Mouse (Mus musculus): ENCODE data around the gene Ankrd55. TPM values are rescaled to one million over a fixed set of nuclear protein-coding genes. Genes with fewer than 3 reads are reported as not detected.
A peak's percentile ranks its signal among the peaks of the same experiment; 100 is the strongest.

Ankrd55 gene
- total and polyA plus RNA-seq, 3 experiments: 0.57 to 1.6 (median 0.64) TPM

DNA sequence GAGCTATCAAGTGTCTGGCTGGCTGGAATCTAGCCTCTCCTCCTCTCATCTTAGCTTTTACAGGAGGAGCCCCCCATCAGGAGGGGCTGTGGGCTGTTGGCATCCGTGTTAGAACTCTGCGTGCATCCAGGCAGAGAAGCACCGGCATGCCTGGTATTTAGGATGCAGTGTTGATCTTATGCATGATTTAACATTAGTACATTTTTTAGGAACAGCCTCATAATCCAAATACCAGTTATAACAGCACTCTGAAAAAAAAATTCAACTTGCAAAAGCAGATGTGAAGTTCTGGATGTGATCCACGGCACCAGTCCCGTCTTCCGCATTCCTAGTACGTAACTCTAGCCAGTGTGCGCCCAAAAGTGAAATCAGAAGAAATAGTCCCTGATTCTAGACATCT, 52.0 kb downstream of the Ankrd55 start:
- no peak overlapping the region for H3K4me3 ChIP-seq
- no peaks in the 10 kb centered on the region for H3K27me3 ChIP-seq (ENCODE audit: control insufficient read depth, insufficient read depth, low read length)
- intact Hi-C loops (cut with DNase I): no loop called here
- DNase-seq: peak in 1 of 2 experiments; percentile 58
- H3K9ac ChIP-seq (ENCODE audit: low read depth, low read length): no peak overlapping the region
- H3K36me3 ChIP-seq (ENCODE audit: control insufficient read depth, insufficient read depth, low read length): no peaks in the 10 kb centered on the region
- no peaks in the 10 kb centered on the region for H3K79me2 ChIP-seq (replicated peaks; ENCODE audit: control insufficient read depth, insufficient read depth, low read length)
- peaks cover 10% of the 10 kb centered on the region for H3K4me1 ChIP-seq (ENCODE audit: control insufficient read depth, insufficient read depth, low read length)
- no peak for TF ChIP-seq POLR2A (IDR thresholded peaks at IDR 0.05; ENCODE audit: insufficient read depth, low read depth, low read length)
- 0 out of 2 replicates have a peak, but pooled peaks have one; percentile 11 for TF ChIP-seq EP300 (IDR thresholded peaks at IDR 0.05; ENCODE audit: insufficient read depth, low read depth, low read length)
- 64% methylated on average over 8 of the region's 8 CpGs for WGBS
- H3K27ac ChIP-seq: 0 out of 2 replicates have a peak overlapping the region, but pooled peaks have one; percentile 20

DNA sequence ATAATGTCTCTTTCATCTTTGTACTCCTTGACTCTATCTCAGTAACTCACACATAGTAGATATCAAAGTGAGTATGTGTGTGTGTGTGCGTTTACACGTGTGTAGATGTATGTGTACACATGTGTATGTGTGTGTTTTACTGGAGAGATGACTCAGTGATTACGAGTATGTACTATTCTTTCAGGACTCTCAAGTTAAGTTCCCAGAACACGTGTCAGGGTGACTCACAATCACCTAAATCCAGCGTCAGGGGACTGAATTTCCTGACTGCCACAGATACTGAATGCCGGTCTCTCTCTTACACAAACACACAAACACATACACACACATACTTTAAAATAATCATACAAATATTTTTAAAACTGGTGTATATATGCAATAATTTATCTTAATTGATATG, 52.5 kb downstream of the Ankrd55 start:
- 48% methylated on average over 6 of the region's 6 CpGs for WGBS
- H3K36me3 ChIP-seq (ENCODE audit: control insufficient read depth, insufficient read depth, low read length): no peaks in the 10 kb centered on the region
- H3K27ac ChIP-seq: 0 out of 2 replicates have a peak overlapping the region, but pooled peaks have one; percentile 20
- no peak overlapping the region for H3K9ac ChIP-seq (ENCODE audit: low read depth, low read length)
- intact Hi-C loops (cut with DNase I): no loop called here
- no peaks in the 10 kb centered on the region for H3K27me3 ChIP-seq (ENCODE audit: control insufficient read depth, insufficient read depth, low read length)
- no peak overlapping the region for H3K4me3 ChIP-seq
- H3K4me1 ChIP-seq (ENCODE audit: control insufficient read depth, insufficient read depth, low read length): peaks cover 5% of the 10 kb centered on the region
- no peak for TF ChIP-seq CTCF (IDR thresholded peaks at IDR 0.05)
- no peak for TF ChIP-seq EP300 (IDR thresholded peaks at IDR 0.05; ENCODE audit: insufficient read depth, low read depth, low read length)
- TF ChIP-seq POLR2A (IDR thresholded peaks at IDR 0.05; ENCODE audit: insufficient read depth, low read depth, low read length): no peak
- no peak for DNase-seq
- H3K79me2 ChIP-seq (replicated peaks; ENCODE audit: control insufficient read depth, insufficient read depth, low read length): no peaks in the 10 kb centered on the region

DNA sequence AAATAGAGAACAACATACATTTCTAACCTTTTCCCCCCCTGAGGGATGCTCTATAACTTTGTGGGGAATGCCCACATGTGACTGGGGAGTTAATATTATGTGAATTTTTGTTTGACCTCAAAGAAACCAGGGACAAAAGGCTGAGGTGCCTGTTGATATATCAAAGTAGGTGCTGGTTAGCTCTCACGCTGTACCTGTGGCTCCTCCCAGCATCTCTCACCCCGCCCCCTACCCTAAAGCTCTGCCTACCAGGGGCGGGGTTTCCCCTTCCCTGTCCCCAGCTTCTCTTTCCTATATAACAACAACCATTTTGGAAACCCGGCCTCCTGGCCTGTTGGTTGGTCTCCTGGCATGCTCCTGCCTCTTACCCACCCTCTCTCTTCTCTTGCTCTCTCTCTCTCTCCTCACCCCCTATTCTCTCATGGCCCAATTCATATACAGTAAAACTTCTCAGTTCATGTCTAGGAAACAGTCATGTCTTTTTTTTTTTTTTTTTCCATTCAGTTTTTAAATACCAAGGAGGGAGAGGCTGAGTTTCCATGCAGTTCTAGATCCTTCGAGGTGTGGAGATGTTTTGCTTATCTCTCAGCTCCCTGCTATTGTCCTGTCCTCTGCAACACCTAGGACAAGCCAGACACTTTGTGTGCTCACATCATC, 54.8 kb downstream of the Ankrd55 start:
- Histone ChIP-seq H3K79me2 (replicated peaks; ENCODE audit: control insufficient read depth, insufficient read depth, low read length) (no peaks in the 10 kb centered on the region), H3K9ac (ENCODE audit: low read depth, low read length) (no peak overlapping the region), H3K27ac (no peak overlapping the region), H3K27me3 (ENCODE audit: control insufficient read depth, insufficient read depth, low read length) (no peaks in the 10 kb centered on the region), H3K4me1 (ENCODE audit: control insufficient read depth, insufficient read depth, low read length) (peaks cover 1% of the 10 kb centered on the region), H3K4me3 (no peak overlapping the region), H3K36me3 (ENCODE audit: control insufficient read depth, insufficient read depth, low read length) (no peaks in the 10 kb centered on the region)
- 69% methylated on average over 5 of the region's 5 CpGs for WGBS
- intact Hi-C loops (cut with DNase I): no loop called here
- no peak for DNase-seq
- TF ChIP-seq POLR2A (IDR thresholded peaks at IDR 0.05; ENCODE audit: insufficient read depth, low read depth, low read length) (no peak), CTCF (IDR thresholded peaks at IDR 0.05) (no peak), EP300 (IDR thresholded peaks at IDR 0.05; ENCODE audit: insufficient read depth, low read depth, low read length) (no peak)

DNA sequence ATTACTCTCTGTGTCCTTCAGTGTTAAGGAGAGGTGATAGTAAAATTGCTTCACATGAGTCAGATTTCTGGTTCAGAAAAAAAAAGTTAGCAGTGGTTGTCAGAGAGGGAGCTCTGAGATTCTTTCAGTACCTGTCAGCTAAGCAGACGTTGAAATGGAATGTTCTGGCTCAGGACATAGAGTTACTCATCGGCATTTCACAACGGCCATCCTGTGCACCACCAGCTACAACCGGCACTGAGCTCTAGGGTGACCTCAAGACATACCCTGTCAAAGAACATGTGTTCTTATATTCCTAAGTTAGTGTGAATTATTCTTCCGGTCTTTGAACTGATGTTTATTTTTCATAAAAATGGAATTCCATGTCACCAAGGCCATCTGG, 55.4 kb downstream of the Ankrd55 start:
- WGBS: 54% methylated on average over 5 of the region's 5 CpGs
- DNase-seq: no peak

GRCm38 (mm10) chr13:112344270-112344864, 56.1 kb downstream of the Ankrd55 start:
- Histone ChIP-seq H3K27ac (no peak overlapping the region), H3K79me2 (replicated peaks; ENCODE audit: control insufficient read depth, insufficient read depth, low read length) (no peaks in the 10 kb centered on the region), H3K4me1 (ENCODE audit: control insufficient read depth, insufficient read depth, low read length) (peaks cover 1% of the 10 kb centered on the region), H3K27me3 (ENCODE audit: control insufficient read depth, insufficient read depth, low read length) (no peaks in the 10 kb centered on the region), H3K9ac (ENCODE audit: low read depth, low read length) (no peak overlapping the region), H3K4me3 (no peak overlapping the region), H3K36me3 (ENCODE audit: control insufficient read depth, insufficient read depth, low read length) (no peaks in the 10 kb centered on the region)
- 82% methylated on average over 8 of the region's 8 CpGs for WGBS
- no peak for DNase-seq
- TF ChIP-seq EP300 (IDR thresholded peaks at IDR 0.05; ENCODE audit: insufficient read depth, low read depth, low read length) (no peak), CTCF (IDR thresholded peaks at IDR 0.05) (no peak), POLR2A (IDR thresholded peaks at IDR 0.05; ENCODE audit: insufficient read depth, low read depth, low read length) (no peak)
- intact Hi-C loops (cut with DNase I): no loop called here

More for the DNA sequence above, 55.4 kb downstream of the Ankrd55 start:
- Histone ChIP-seq H3K4me1 (ENCODE audit: control insufficient read depth, insufficient read depth, low read length) (peaks cover 1% of the 10 kb centered on the region), H3K27ac (no peak overlapping the region), H3K9ac (ENCODE audit: low read depth, low read length) (no peak overlapping the region), H3K79me2 (replicated peaks; ENCODE audit: control insufficient read depth, insufficient read depth, low read length) (no peaks in the 10 kb centered on the region), H3K27me3 (ENCODE audit: control insufficient read depth, insufficient read depth, low read length) (no peaks in the 10 kb centered on the region), H3K36me3 (ENCODE audit: control insufficient read depth, insufficient read depth, low read length) (no peaks in the 10 kb centered on the region), H3K4me3 (no peak overlapping the region)
- no peak for TF ChIP-seq CTCF (IDR thresholded peaks at IDR 0.05)
- TF ChIP-seq EP300 (IDR thresholded peaks at IDR 0.05; ENCODE audit: insufficient read depth, low read depth, low read length): no peak
- no peak for TF ChIP-seq POLR2A (IDR thresholded peaks at IDR 0.05; ENCODE audit: insufficient read depth, low read depth, low read length)
- intact Hi-C loops (cut with DNase I): no loop called here

DNA sequence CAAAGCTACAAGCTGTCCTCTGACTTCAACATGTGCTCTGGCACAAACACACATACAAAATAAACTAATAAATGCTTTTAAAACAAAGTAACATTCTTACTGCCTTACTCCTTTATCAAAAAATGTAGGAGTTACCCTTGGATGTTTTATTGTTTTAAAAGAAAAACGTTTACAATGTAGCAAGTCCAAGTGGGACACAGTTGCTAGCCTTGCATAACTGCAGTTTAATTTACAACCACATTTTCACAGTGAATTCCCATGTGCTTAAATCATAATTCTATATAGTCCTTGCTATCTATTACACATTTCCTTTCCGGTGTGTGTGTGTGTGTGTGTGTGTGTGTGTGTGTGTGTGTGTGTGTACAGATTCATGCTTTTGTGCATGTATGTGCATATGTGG, 57.3 kb downstream of the Ankrd55 start:
- 53% methylated on average over 2 of the region's 2 CpGs for WGBS
- intact Hi-C loops (cut with DNase I): no loop called here

More for the DNA sequence above, 57.3 kb downstream of the Ankrd55 start:
- H3K4me1 ChIP-seq (ENCODE audit: control insufficient read depth, insufficient read depth, low read length): no peaks in the 10 kb centered on the region; the same call in 1 of the 2 replicates
- TF ChIP-seq POLR2A (IDR thresholded peaks at IDR 0.05; ENCODE audit: insufficient read depth, low read depth, low read length) (no peak), EP300 (IDR thresholded peaks at IDR 0.05; ENCODE audit: insufficient read depth, low read depth, low read length) (no peak), CTCF (IDR thresholded peaks at IDR 0.05) (no peak)
- no peaks in the 10 kb centered on the region for H3K36me3 ChIP-seq (ENCODE audit: control insufficient read depth, insufficient read depth, low read length)
- H3K79me2 ChIP-seq (replicated peaks; ENCODE audit: control insufficient read depth, insufficient read depth, low read length): no peaks in the 10 kb centered on the region
- no peak overlapping the region for H3K4me3 ChIP-seq
- no peaks in the 10 kb centered on the region for H3K27me3 ChIP-seq (ENCODE audit: control insufficient read depth, insufficient read depth, low read length)
- H3K27ac ChIP-seq: no peak overlapping the region
- H3K9ac ChIP-seq (ENCODE audit: low read depth, low read length): no peak overlapping the region
- no peak for DNase-seq
